Mouse (Mus musculus): ENCODE data around the gene Hspa1b. TPM values are rescaled to one million over a fixed set of nuclear protein-coding genes. Genes with fewer than 3 reads are reported as not detected.

Gene Hspa1b
- total and polyA plus RNA-seq, 3 experiments = 0.08 to 0.15 TPM; not detected in 1

- Histone ChIP-seq H3K79me2 (replicated peaks; ENCODE audit: control insufficient read depth, extremely low read depth, insufficient read depth, poor library complexity, severe bottlenecking) (no peaks in the 10 kb centered on the region), H3K27me3 (replicated peaks) (no peaks in the 10 kb centered on the region), H3K9me3 (replicated peaks; ENCODE audit: low read length) (peaks cover 34% of the 10 kb centered on the region), H3K9ac (ENCODE audit: insufficient read depth, low read depth) (no peak overlapping the region), H3K4me3 (replicated peaks in 1 of 3; ENCODE audit: low read depth in 2 of 3, low read length in 2 of 3, poor library complexity in 1 of 3) (no peak overlapping the region), H3K27ac (ENCODE audit: insufficient read depth, low read depth) (no peak overlapping the region; the same call in 1 of the 2 replicates), H3K4me1 (ENCODE audit: control insufficient read depth in 1 of 2, insufficient read depth in 2 of 2) (peaks cover 1 to 2% of the 10 kb centered on the region in 2 experiments; a peak in 1 of 4 replicates), H3K4me2 (ENCODE audit: insufficient read depth, low read depth, poor library complexity, severe bottlenecking) (no peak overlapping the region), H3K36me3 (replicated peaks in 1 of 2; ENCODE audit: control insufficient read depth in 1 of 2, insufficient read depth in 1 of 2, low read length in 1 of 2) (peaks cover 59 to 73% of the 10 kb centered on the region in 2 experiments)
- dilution Hi-C loops (cut with MboI; ENCODE audit: extremely low pct_ligation_motif_present, extremely low pct_unique_long_range_greater_than_20kb, low sequenced_read_pairs) = no loop called here
- DNase-seq (ENCODE audit: extremely low read depth) = no peak
- peak; percentile 33; the same call in 1 of the 2 replicates for TF ChIP-seq ZMIZ1 (IDR thresholded peaks at IDR 0.05; ENCODE audit: low read depth, low read length)
- 0 out of 2 replicates have a peak, but pooled peaks have one; percentile 12 for TF ChIP-seq CHD2 (IDR thresholded peaks at IDR 0.05; ENCODE audit: low read length)
- no peak; the same call in 1 of the 2 replicates for TF ChIP-seq POLR2AphosphoS2 (IDR thresholded peaks at IDR 0.05; ENCODE audit: low read depth, low read length)
- in situ Hi-C loops (cut with MboI; ENCODE audit: low pct_ligation_motif_present, low pct_unique_long_range_greater_than_20kb, low sequenced_read_pairs) = no loop called here
Observed at GRCm38 (mm10) chr17:34994751-34995150, 35.7 kb upstream of the Hspa1b start.

GRCm38 (mm10) chr17:34984218-34984617 lies 25.2 kb upstream of the Hspa1b start:
- Histone ChIP-seq H3K4me2 (ENCODE audit: insufficient read depth, low read depth, poor library complexity, severe bottlenecking) (no peak overlapping the region), H3K4me3 (replicated peaks in 1 of 3; ENCODE audit: low read depth in 2 of 3, low read length in 2 of 3, poor library complexity in 1 of 3) (no peak overlapping the region)

GRCm38 (mm10) chr17:34982328-34982727 lies 23.3 kb upstream of the Hspa1b start:
- no peaks in the 10 kb centered on the region for H3K27me3 ChIP-seq (replicated peaks)
- DNase-seq (ENCODE audit: extremely low read depth) = no peak
- H3K27ac ChIP-seq (ENCODE audit: insufficient read depth, low read depth) = peak overlapping the region; percentile 85; the same call in 1 of the 2 replicates
- peaks cover 2% of the 10 kb centered on the region for H3K9me3 ChIP-seq (replicated peaks; ENCODE audit: low read length)
- H3K79me2 ChIP-seq (replicated peaks; ENCODE audit: control insufficient read depth, extremely low read depth, insufficient read depth, poor library complexity, severe bottlenecking) = peaks cover 24% of the 10 kb centered on the region
- peak overlapping the region; percentile 87 to 95 (median 91) for H3K4me3 ChIP-seq (replicated peaks in 1 of 3; ENCODE audit: low read depth in 2 of 3, low read length in 2 of 3, poor library complexity in 1 of 3)
- H3K4me2 ChIP-seq (ENCODE audit: insufficient read depth, low read depth, poor library complexity, severe bottlenecking) = peak overlapping the region; percentile 92
- dilution Hi-C loops (cut with MboI; ENCODE audit: extremely low pct_ligation_motif_present, extremely low pct_unique_long_range_greater_than_20kb, low sequenced_read_pairs) (no loop called here), in situ Hi-C loops (cut with MboI; ENCODE audit: low pct_ligation_motif_present, low pct_unique_long_range_greater_than_20kb, low sequenced_read_pairs) (no loop called here)
- H3K4me1 ChIP-seq (ENCODE audit: control insufficient read depth in 1 of 2, insufficient read depth in 2 of 2) = peaks cover 2 to 24% of the 10 kb centered on the region in 2 experiments; a peak in 3 of 4 replicates
- H3K9ac ChIP-seq (ENCODE audit: insufficient read depth, low read depth) = peak overlapping the region; percentile 90
- TF ChIP-seq IRF4 (IDR thresholded peaks at IDR 0.05; ENCODE audit: low read depth, low read length) = no peak
- TF ChIP-seq NRF1 (IDR thresholded peaks at IDR 0.05; ENCODE audit: low read depth, low read length) = no peak
- no peak for TF ChIP-seq RCOR1 (conservative IDR thresholded peaks at IDR 0.05; ENCODE audit: low read depth, low read length)
- TF ChIP-seq SIN3A (IDR thresholded peaks at IDR 0.05; ENCODE audit: low read length) = no peak
- no peak for TF ChIP-seq ETS1 (conservative IDR thresholded peaks at IDR 0.05; ENCODE audit: low read depth, low read length)
- TF ChIP-seq KAT2A (IDR thresholded peaks at IDR 0.05; ENCODE audit: insufficient replicate concordance, low read length) = no peak
- no peak for TF ChIP-seq TCF12 (IDR thresholded peaks at IDR 0.05; ENCODE audit: low read depth, low read length)
- TF ChIP-seq USF2 (conservative IDR thresholded peaks at IDR 0.05; ENCODE audit: low read depth, low read length) = no peak
- TF ChIP-seq ZC3H11A (IDR thresholded peaks at IDR 0.05; ENCODE audit: low read depth, low read length) = no peak
- no peak for TF ChIP-seq MXI1 (IDR thresholded peaks at IDR 0.05; ENCODE audit: low read depth, low read length)
- no peak for TF ChIP-seq ZNF384 (IDR thresholded peaks at IDR 0.05; ENCODE audit: low read depth, low read length)
- H3K36me3 ChIP-seq (replicated peaks in 1 of 2; ENCODE audit: control insufficient read depth in 1 of 2, insufficient read depth in 1 of 2, low read length in 1 of 2) = peaks cover 21 to 43% of the 10 kb centered on the region in 2 experiments

More at GRCm38 (mm10) chr17:34984218-34984617, 25.2 kb upstream of the Hspa1b start:
- TF ChIP-seq IRF4 (IDR thresholded peaks at IDR 0.05; ENCODE audit: low read depth, low read length) (no peak), RAD21 (IDR thresholded peaks at IDR 0.05; ENCODE audit: low read depth, low read length) (peak; percentile 48), CTCF (conservative IDR thresholded peaks at IDR 0.05 in 1 of 2, IDR thresholded peaks at IDR 0.05 in 1 of 2; ENCODE audit: low read depth in 2 of 2, low read length in 2 of 2) (peak; percentile 39 to 63; a peak in 3 of 4 replicates), TBP (conservative IDR thresholded peaks at IDR 0.05; ENCODE audit: low read depth, low read length) (no peak), JUND (conservative IDR thresholded peaks at IDR 0.05; ENCODE audit: low read depth, low read length) (no peak), KAT2A (IDR thresholded peaks at IDR 0.05; ENCODE audit: insufficient replicate concordance, low read length) (no peak), SMC3 (IDR thresholded peaks at IDR 0.05; ENCODE audit: low read depth, low read length) (peak; percentile 27)
- no peak overlapping the region for H3K27ac ChIP-seq (ENCODE audit: insufficient read depth, low read depth)
- no peaks in the 10 kb centered on the region for H3K27me3 ChIP-seq (replicated peaks)
- H3K9me3 ChIP-seq (replicated peaks; ENCODE audit: low read length) = no peaks in the 10 kb centered on the region
- no peak overlapping the region for H3K9ac ChIP-seq (ENCODE audit: insufficient read depth, low read depth)
- peaks cover 2 to 24% of the 10 kb centered on the region in 2 experiments; a peak in 3 of 4 replicates for H3K4me1 ChIP-seq (ENCODE audit: control insufficient read depth in 1 of 2, insufficient read depth in 2 of 2)
- DNase-seq (ENCODE audit: extremely low read depth) = no peak
- peaks cover 26 to 44% of the 10 kb centered on the region in 2 experiments for H3K36me3 ChIP-seq (replicated peaks in 1 of 2; ENCODE audit: control insufficient read depth in 1 of 2, insufficient read depth in 1 of 2, low read length in 1 of 2)
- in situ Hi-C loops (cut with MboI; ENCODE audit: low pct_ligation_motif_present, low pct_unique_long_range_greater_than_20kb, low sequenced_read_pairs) = no loop called here
- peaks cover 24% of the 10 kb centered on the region for H3K79me2 ChIP-seq (replicated peaks; ENCODE audit: control insufficient read depth, extremely low read depth, insufficient read depth, poor library complexity, severe bottlenecking)
- dilution Hi-C loops (cut with MboI; ENCODE audit: extremely low pct_ligation_motif_present, extremely low pct_unique_long_range_greater_than_20kb, low sequenced_read_pairs) = no loop called here
